Comparison of ENCODE assay signal across 16 mouse cellular contexts in the genomic region with DNA sequence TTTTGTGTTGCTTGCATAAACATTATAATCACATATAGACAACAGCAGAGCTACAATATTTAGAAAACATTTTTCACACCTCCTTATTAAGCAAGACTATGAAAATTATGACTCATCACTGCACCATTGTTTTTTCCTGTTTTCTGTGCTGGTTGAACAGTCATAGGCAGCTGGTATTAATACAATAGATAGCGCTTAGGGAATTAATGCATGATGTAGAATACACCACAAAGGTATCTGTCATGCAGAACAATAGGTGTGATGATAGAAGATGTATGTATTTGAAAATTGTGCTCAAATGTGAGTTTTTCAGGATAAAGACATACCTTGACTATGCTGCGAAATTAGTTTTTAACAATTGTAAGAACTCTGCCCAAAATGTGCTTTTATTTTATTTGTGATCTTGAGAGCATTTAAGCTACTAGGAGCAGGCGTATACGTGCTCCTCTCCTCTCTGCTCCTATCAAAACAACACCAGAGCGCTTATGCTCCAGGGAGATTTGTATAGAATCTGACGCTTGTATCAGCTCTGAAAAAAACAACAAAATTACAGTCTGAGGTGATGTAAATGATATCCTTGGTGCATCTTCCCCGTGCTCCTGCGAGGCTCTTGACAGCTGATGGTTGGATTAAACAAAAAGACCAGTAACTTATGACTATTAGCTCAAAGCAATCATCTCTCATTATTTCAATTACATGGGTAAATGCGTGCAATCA.
DNase-seq lines count a peak whose midpoint lies in the region; ATAC-seq lines count a peak whose summit lies in the region.
"Had no signal": no experiment of that assay in that cellular context is flagged by ENCODE, and none has a peak within 500 bp of the region (broad histone marks: within the 10 kb centered on the region; RNA-seq: fewer than 3 reads in every experiment).

No protein-coding gene starts in this region.

- no peak overlapping the region for H3K4me3 ChIP-seq in midbrain, embryonic 13.5 days (replicated peaks)
- H3K4me3 ChIP-seq in midbrain, embryonic 11.5 days (ENCODE audit: low read depth, low read length), result no peak overlapping the region
- H3K4me3 ChIP-seq in forebrain, embryonic 12.5 days (replicated peaks), result no peak overlapping the region
- no peak overlapping the region for H3K4me3 ChIP-seq in hindbrain, embryonic 13.5 days
- H3K4me3 ChIP-seq: heart, embryonic 13.5 days; liver, embryonic 12.5 days had no signal

- H3K4me2 ChIP-seq in midbrain, embryonic 13.5 days (replicated peaks), result no peak overlapping the region
- no peak overlapping the region for H3K4me2 ChIP-seq in midbrain, embryonic 11.5 days
- no peak overlapping the region for H3K4me2 ChIP-seq in forebrain, embryonic 12.5 days
- H3K4me2 ChIP-seq in hindbrain, embryonic 13.5 days, result no peak overlapping the region
- H3K4me2 ChIP-seq: heart, embryonic 13.5 days; liver, embryonic 12.5 days; lung, embryonic 14.5 days had no signal

- DNase-seq in midbrain, embryonic 11.5 days (ENCODE audit: low spot score, missing footprints), result no peak
- DNase-seq in retina, postnatal 1 day, result peak; percentile 24
- no peak for DNase-seq in heart, adult 9 months (ENCODE audit: low spot score in 2 of 2)
- no peak for DNase-seq in embryo, embryonic 10.5 days (ENCODE audit: low spot score)
- DNase-seq: cerebellum, postnatal 25 days; kidney, adult 11 months; layer of hippocampus, adult 9-11 months; lung, postnatal 4 days; thymus, adult 18-20 months had no signal

- no peak overlapping the region for H3K9ac ChIP-seq in midbrain, embryonic 13.5 days (replicated peaks)
- no peak overlapping the region for H3K9ac ChIP-seq in midbrain, embryonic 11.5 days (ENCODE audit: low read length)
- H3K9ac ChIP-seq in forebrain, embryonic 12.5 days, result no peak overlapping the region
- no peak overlapping the region for H3K9ac ChIP-seq in hindbrain, embryonic 13.5 days
- H3K9ac ChIP-seq: heart, embryonic 13.5 days; liver, embryonic 12.5 days; lung, embryonic 14.5 days had no signal

- H3K9me3 ChIP-seq in midbrain, embryonic 13.5 days, result no peaks in the 10 kb centered on the region
- no peaks in the 10 kb centered on the region for H3K9me3 ChIP-seq in midbrain, embryonic 11.5 days (ENCODE audit: control insufficient read depth, low read length)
- no peaks in the 10 kb centered on the region for H3K9me3 ChIP-seq in forebrain, embryonic 12.5 days
- no peaks in the 10 kb centered on the region for H3K9me3 ChIP-seq in hindbrain, embryonic 13.5 days
- H3K9me3 ChIP-seq: heart, embryonic 13.5 days; liver, embryonic 12.5 days had no signal

- peak; percentile 74 for ATAC-seq in midbrain, embryonic 13.5 days
- ATAC-seq in midbrain, embryonic 11.5 days (ENCODE audit: low FRiP score), result no peak
- peak; percentile 75 for ATAC-seq in forebrain, embryonic 12.5 days (ENCODE audit: low FRiP score)
- peak; percentile 62 for ATAC-seq in hindbrain, embryonic 13.5 days (ENCODE audit: low FRiP score)
- ATAC-seq: liver, embryonic 12.5 days had no signal

- no peak overlapping the region for H3K27ac ChIP-seq in midbrain, embryonic 13.5 days
- H3K27ac ChIP-seq in midbrain, embryonic 11.5 days (ENCODE audit: low read depth, low read length), result no peak overlapping the region
- peak overlapping the region; percentile 74 for H3K27ac ChIP-seq in forebrain, embryonic 12.5 days
- H3K27ac ChIP-seq in hindbrain, embryonic 13.5 days, result peak overlapping the region; percentile 49
- H3K27ac ChIP-seq: heart, embryonic 13.5 days; kidney, postnatal 0 days; liver, embryonic 12.5 days had no signal

- WGBS in midbrain, embryonic 13.5 days, result 57% methylated on average over 9 of the region's 9 CpGs
- WGBS in midbrain, embryonic 11.5 days, result 77% methylated on average over 9 of the region's 9 CpGs
- WGBS in forebrain, embryonic 12.5 days, result 42% methylated on average over 9 of the region's 9 CpGs
- WGBS in hindbrain, embryonic 13.5 days, result 50% methylated on average over 9 of the region's 9 CpGs

- no peaks in the 10 kb centered on the region for H3K36me3 ChIP-seq in midbrain, embryonic 13.5 days
- no peaks in the 10 kb centered on the region for H3K36me3 ChIP-seq in midbrain, embryonic 11.5 days (ENCODE audit: control insufficient read depth, insufficient read depth, low read length)
- H3K36me3 ChIP-seq in forebrain, embryonic 12.5 days (replicated peaks), result no peaks in the 10 kb centered on the region
- no peaks in the 10 kb centered on the region for H3K36me3 ChIP-seq in hindbrain, embryonic 13.5 days
- H3K36me3 ChIP-seq: heart, embryonic 13.5 days; liver, embryonic 12.5 days had no signal

- peaks cover 14% of the 10 kb centered on the region for H3K4me1 ChIP-seq in midbrain, embryonic 13.5 days (replicated peaks)
- H3K4me1 ChIP-seq in midbrain, embryonic 11.5 days (ENCODE audit: control insufficient read depth, insufficient read depth, low read length), result peaks cover 5% of the 10 kb centered on the region; the same call in 1 of the 2 replicates
- peaks cover 13% of the 10 kb centered on the region for H3K4me1 ChIP-seq in forebrain, embryonic 12.5 days
- H3K4me1 ChIP-seq in hindbrain, embryonic 13.5 days (replicated peaks), result peaks cover 13% of the 10 kb centered on the region
- H3K4me1 ChIP-seq: heart, embryonic 13.5 days; liver, embryonic 12.5 days had no signal

- H3K27me3 ChIP-seq in midbrain, embryonic 13.5 days, result no peaks in the 10 kb centered on the region
- H3K27me3 ChIP-seq in midbrain, embryonic 11.5 days (ENCODE audit: control insufficient read depth, insufficient read depth, low read length), result no peaks in the 10 kb centered on the region
- H3K27me3 ChIP-seq in forebrain, embryonic 12.5 days, result no peaks in the 10 kb centered on the region
- no peaks in the 10 kb centered on the region for H3K27me3 ChIP-seq in hindbrain, embryonic 13.5 days
- H3K27me3 ChIP-seq: heart, embryonic 13.5 days; liver, embryonic 12.5 days had no signal

Comparison
In these comparisons a context has a peak if more than half of its experiments do, and no peak if none do; other contexts are left out.
1. H3K27ac ChIP-seq: peak in forebrain, embryonic 12.5 days (single experiment) and hindbrain, embryonic 13.5 days (single experiment); none in midbrain, embryonic 13.5 days (single experiment) and midbrain, embryonic 11.5 days (single experiment).